Mouse (Mus musculus) limb, embryonic 14.5 days (tissue): ENCODE results near the gene Ankrd17. TPM values are rescaled to one million over a fixed set of nuclear protein-coding genes. Genes with fewer than 3 reads are reported as not detected.

Source experiments
- ATAC-seq: fragments of 200-750 bp; cut with Nextera tagmentation; 2 replicates; pipeline ENCODE4 v1.8.0; 2017; ENCODE audit warnings: low read depth, moderate number of reproducible peaks, moderate TSS enrichment; ENCODE audit not compliant: low FRiP score
- DNase-seq: peaks from one replicate; pipeline ENCODE4 v3.0.0-alpha.2; 2015; ENCODE audit warnings: low spot score
- H3K27ac ChIP-seq: fragments of 300-500 bp; sonication (generic); replicated peaks from 2 replicates; pipeline ENCODE4 v1.5.1; 2014; ENCODE audit warnings: low read depth, mild to moderate bottlenecking, low read length, moderate library complexity, mixed read lengths
- H3K27me3 ChIP-seq: fragments of 300-500 bp; sonication (generic); 2 replicates; pipeline ENCODE4 v1.6.1; 2014; ENCODE audit warnings: low read length, mixed read lengths; ENCODE audit not compliant: control insufficient read depth, insufficient read depth
- H3K36me3 ChIP-seq: fragments of 300-500 bp; sonication (generic); 2 replicates; pipeline ENCODE4 v1.6.1; 2014; ENCODE audit warnings: mild to moderate bottlenecking, low read length, moderate library complexity, mixed read lengths; ENCODE audit not compliant: control insufficient read depth, insufficient read depth
- H3K4me1 ChIP-seq: fragments of 300-500 bp; sonication (generic); 2 replicates; pipeline ENCODE4 v1.6.1; 2014; ENCODE audit warnings: antibody characterized with exemption, low read length, mixed read lengths; ENCODE audit not compliant: control insufficient read depth, insufficient read depth
- H3K4me2 ChIP-seq: fragments of 300-500 bp; sonication (generic); replicated peaks from 2 replicates; pipeline ENCODE4 v1.6.1; 2014; ENCODE audit warnings: low read depth, mild to moderate bottlenecking, low read length, moderate library complexity; ENCODE audit not compliant: severe bottlenecking
- H3K4me3 ChIP-seq: fragments of 300-500 bp; sonication (generic); replicated peaks from 2 replicates; pipeline ENCODE4 v1.5.1; 2014; ENCODE audit warnings: low read length
- H3K9ac ChIP-seq: fragments of 300-500 bp; sonication (generic); 2 replicates; pipeline ENCODE4 v1.6.1; 2014; ENCODE audit warnings: mild to moderate bottlenecking, low read depth, low read length, moderate library complexity; ENCODE audit not compliant: severe bottlenecking
- H3K9me3 ChIP-seq: fragments of 300-500 bp; sonication (generic); 2 replicates; pipeline ENCODE4 v1.6.1; 2016; ENCODE audit warnings: low read length; ENCODE audit not compliant: control insufficient read depth
- POLR2A ChIP-seq: fragments of 200-500 bp; IDR thresholded peaks from 2 replicates; pipeline ENCODE4 v1.8.0; 2012; ENCODE audit warnings: inconsistent platforms, mild to moderate bottlenecking, moderate library complexity, borderline replicate concordance; ENCODE audit not compliant: insufficient read depth, insufficient read length; ENCODE audit errors: extremely low read depth
- WGBS: fragments of 180-500 bp; shearing (Covaris S2); extraction: QIAGEN DNeasy Blood & Tissue Kit; methylation state at CpG from one replicate; pipeline ENCODE4 v1.1.7; 2014; 5-methylcytosine and 5-hydroxymethylcytosine counted together
- polyA plus RNA-seq, 2 experiments: library from polyadenylated mRNA; depleted of rRNA in 1 of 2; stranded (reverse) in 1 of 2; unstranded in 1 of 2; fragments of >200 nt; fragmentation: Nextera tagmentation in 1 of 2; extraction: Ambion mirVana in 1 of 2; gene quantifications; 2 replicates each; pipeline versions ENCODE4 v1.2.1 to v1.2.3; 2012 to 2014

The Ankrd17 gene
- polyA plus RNA-seq, 2 experiments: 34.9 to 54.4 TPM

GRCm38 (mm10) chr5:90217226-90217625 is 149.2 kb downstream of the Ankrd17 start:
- Histone ChIP-seq H3K27ac (no peak overlapping the region), H3K27me3 (no peaks in the 10 kb centered on the region), H3K9ac (no peak overlapping the region), H3K36me3 (peaks cover 58% of the 10 kb centered on the region), H3K4me1 (no peaks in the 10 kb centered on the region), H3K4me2 (no peak overlapping the region), H3K4me3 (no peak overlapping the region), H3K9me3 (no peaks in the 10 kb centered on the region)
- 95% methylated on average over 12 of the region's 12 CpGs for WGBS
- DNase-seq (no peak), ATAC-seq (no peak)
- no peak for TF ChIP-seq POLR2A

DNA sequence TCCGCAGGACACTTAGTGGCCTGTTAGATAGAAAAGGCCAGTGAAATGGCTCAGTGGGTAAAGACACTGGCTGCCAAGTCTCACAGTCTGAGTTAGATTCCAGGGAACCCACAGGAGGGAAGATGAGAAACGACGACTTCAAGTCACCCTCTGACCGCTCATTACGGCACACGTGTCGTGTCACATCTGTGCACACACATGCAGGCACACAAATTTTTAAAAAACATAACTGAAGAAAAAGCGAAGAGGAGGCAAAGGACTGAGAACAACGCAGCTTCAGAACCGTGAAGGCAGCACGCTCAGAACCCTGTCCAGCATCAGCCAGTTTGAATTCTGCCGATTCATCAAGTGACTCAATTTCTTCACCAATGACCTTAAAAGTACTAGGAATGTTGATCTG is 153.0 kb downstream of the Ankrd17 start:
- Histone ChIP-seq H3K27ac (no peak overlapping the region), H3K4me2 (no peak overlapping the region), H3K4me3 (no peak overlapping the region), H3K4me1 (no peaks in the 10 kb centered on the region), H3K9ac (no peak overlapping the region), H3K27me3 (no peaks in the 10 kb centered on the region), H3K9me3 (no peaks in the 10 kb centered on the region), H3K36me3 (peaks cover 45% of the 10 kb centered on the region)
- DNase-seq: no peak
- WGBS: 97% methylated on average over 12 of the region's 12 CpGs
- ATAC-seq: no peak
- no peak for TF ChIP-seq POLR2A

DNA sequence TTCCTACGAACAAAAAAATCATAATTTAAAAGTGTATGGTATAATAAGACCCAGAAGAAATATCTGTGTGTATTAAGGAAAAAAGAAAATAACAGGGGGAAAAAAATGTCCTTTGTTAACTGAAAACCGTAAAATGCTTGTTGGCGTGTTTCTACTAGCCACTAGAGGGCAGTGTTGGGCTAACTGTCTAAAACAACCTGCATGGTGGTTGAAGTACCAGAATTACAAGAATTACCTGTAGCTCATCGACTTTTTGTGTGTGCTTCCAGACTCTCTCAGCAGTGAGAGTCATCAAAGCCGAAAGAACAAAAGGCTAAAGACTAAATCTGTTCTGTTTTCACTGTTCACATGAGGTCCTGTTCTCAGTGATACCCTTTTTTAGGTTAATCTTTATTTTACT is 163.2 kb downstream of the Ankrd17 start:
- ATAC-seq (no peak), DNase-seq (peak; percentile 88)
- H3K9me3 ChIP-seq: no peaks in the 10 kb centered on the region
- no peak overlapping the region for H3K4me3 ChIP-seq
- WGBS: 20% methylated on average over 5 of the region's 5 CpGs
- H3K9ac ChIP-seq: no peak overlapping the region
- H3K27ac ChIP-seq: no peak overlapping the region
- no peaks in the 10 kb centered on the region for H3K36me3 ChIP-seq
- no peak overlapping the region for H3K4me2 ChIP-seq
- no peaks in the 10 kb centered on the region for H3K27me3 ChIP-seq
- no peak for TF ChIP-seq POLR2A
- no peaks in the 10 kb centered on the region for H3K4me1 ChIP-seq

GRCm38 (mm10) chr5:90202447-90203117 is 163.8 kb downstream of the Ankrd17 start:
- no peak for ATAC-seq

GRCm38 (mm10) chr5:90199922-90200632 is 166.3 kb downstream of the Ankrd17 start:
- DNase-seq: no peak
- no peaks in the 10 kb centered on the region for H3K27me3 ChIP-seq
- H3K27ac ChIP-seq: no peak overlapping the region
- no peaks in the 10 kb centered on the region for H3K9me3 ChIP-seq
- no peaks in the 10 kb centered on the region for H3K36me3 ChIP-seq
- H3K4me2 ChIP-seq: no peak overlapping the region
- H3K4me3 ChIP-seq: no peak overlapping the region
- no peak overlapping the region for H3K9ac ChIP-seq
- no peak for ATAC-seq
- WGBS: 53% methylated on average over 16 of the region's 16 CpGs
- no peak for TF ChIP-seq POLR2A
- no peaks in the 10 kb centered on the region for H3K4me1 ChIP-seq

More at GRCm38 (mm10) chr5:90202447-90203117, 163.8 kb downstream of the Ankrd17 start:
- 76% methylated on average over 9 of the region's 9 CpGs for WGBS
- Histone ChIP-seq H3K27me3 (no peaks in the 10 kb centered on the region), H3K4me2 (no peak overlapping the region), H3K4me1 (no peaks in the 10 kb centered on the region), H3K4me3 (no peak overlapping the region), H3K27ac (no peak overlapping the region), H3K9me3 (no peaks in the 10 kb centered on the region), H3K36me3 (no peaks in the 10 kb centered on the region), H3K9ac (no peak overlapping the region)
- no peak for DNase-seq
- TF ChIP-seq POLR2A: no peak
